15 mouse cellular contexts compared by ENCODE assay signal in genomic region chr12:61322114-61322513, GRCm38 (mm10).
DNase-seq lines count a peak whose midpoint lies in the region; ATAC-seq and TF ChIP-seq lines count a peak whose summit lies in the region.
"Had no signal": no experiment of that assay in that cellular context is flagged by ENCODE, and none has a peak within 500 bp of the region (broad histone marks: within the 10 kb centered on the region; RNA-seq: fewer than 3 reads in every experiment).

No protein-coding gene starts in this region.

- peak; percentile 69 for ATAC-seq in frontal cortex, adult (ENCODE audit: low TSS enrichment)
- no peak for ATAC-seq in CD4-positive, CD25-positive, alpha-beta regulatory T cell, adult 4 months
- ATAC-seq: intestine, embryonic 15.5 days; liver, embryonic 12.5 days had no signal

- DNase-seq in frontal cortex, postnatal 14 days (ENCODE audit: low spot score in 2 of 2), result no peak
- DNase-seq in left cerebral cortex, postnatal 25 days (ENCODE audit: low spot score in 2 of 2), result peak; percentile 30 to 34
- DNase-seq in left cerebral cortex, postnatal 36 days (ENCODE audit: low spot score in 2 of 2), result no peak
- peak; percentile 82 for DNase-seq in brain, embryonic 14.5 days (ENCODE audit: low read depth)
- peak; percentile 29 to 49 for DNase-seq in layer of hippocampus, adult 8-10 months (ENCODE audit: low spot score in 2 of 2)
- DNase-seq in urinary bladder, adult 2 months (ENCODE audit: low spot score), result no peak
- DNase-seq: adrenal gland, postnatal 36 days; heart, adult 18-20 months; lung, embryonic 14.5 days; lung, postnatal 4 days; thymus, postnatal 14 days had no signal

- no peak for TF ChIP-seq CTCF in brain, embryonic 14.5 days (IDR thresholded peaks at IDR 0.05; ENCODE audit: borderline replicate concordance, extremely low read depth, insufficient read depth, insufficient read length)

- no peak for TF ChIP-seq POLR2A in brain, embryonic 14.5 days (IDR thresholded peaks at IDR 0.05; ENCODE audit: borderline replicate concordance, extremely low read depth, insufficient read depth, insufficient read length, poor library complexity, severe bottlenecking)

- intact Hi-C loops in left cerebral cortex, postnatal 25 days (cut with DNase I), result no loop called here
- intact Hi-C loops in left cerebral cortex, postnatal 36 days (cut with DNase I), result no loop called here

Comparison
In these comparisons a context has a peak if more than half of its experiments do, and no peak if none do; other contexts are left out.
1. DNase-seq: peak in left cerebral cortex, postnatal 25 days (2 of 2), brain, embryonic 14.5 days (single experiment) and layer of hippocampus, adult 8-10 months (2 of 2); none in frontal cortex, postnatal 14 days (0 of 2), left cerebral cortex, postnatal 36 days (0 of 2) and urinary bladder, adult 2 months (single experiment).